Mouse (Mus musculus) 3T3-L1 (cell line): Measurements from ENCODE around the gene Rb1.

Experiments
- DNase-seq: peaks from one replicate; pipeline ENCODE4 v3.0.0-alpha.2; 2015; ENCODE audit warnings: low read depth, low spot score

Gene Rb1

GRCm38 (mm10) chr14:73162192-73162800, 163.3 kb downstream of the Rb1 start:
- no peak for DNase-seq

- no peak for DNase-seq
These were observed 164.3 kb downstream of the Rb1 start for GRCm38 (mm10) chr14:73161303-73161702.

- DNase-seq: no peak
These were observed 177.5 kb downstream of the Rb1 start for GRCm38 (mm10) chr14:73148125-73148524.

GRCm38 (mm10) chr14:73146721-73147120, 178.9 kb downstream of the Rb1 start:
- DNase-seq: peak; percentile 19

GRCm38 (mm10) chr14:73145531-73145930, 180.1 kb downstream of the Rb1 start:
- DNase-seq: no peak

- no peak for DNase-seq
These were observed 181.8 kb downstream of the Rb1 start for GRCm38 (mm10) chr14:73143710-73144420.

GRCm38 (mm10) chr14:73142896-73143709, 182.5 kb downstream of the Rb1 start:
- DNase-seq: peak; percentile 78

GRCm38 (mm10) chr14:73142421-73142895, 183.2 kb downstream of the Rb1 start:
- peak; percentile 66 for DNase-seq

GRCm38 (mm10) chr14:73141800-73142199, 183.8 kb downstream of the Rb1 start:
- DNase-seq: peak; percentile 23

GRCm38 (mm10) chr14:73139866-73140265, 185.8 kb downstream of the Rb1 start:
- no peak for DNase-seq

- no peak for DNase-seq
These were observed 187.1 kb downstream of the Rb1 start for GRCm38 (mm10) chr14:73138483-73138882.

GRCm38 (mm10) chr14:73137234-73137633, 188.4 kb downstream of the Rb1 start:
- no peak for DNase-seq
